12 mouse cellular contexts compared by ENCODE assay signal in genomic region chr1:165585389-165586104, GRCm38 (mm10). TPM values are rescaled to one million over a fixed set of nuclear protein-coding genes. Genes with fewer than 3 reads are reported as not detected.
DNase-seq lines count a peak whose midpoint lies in the region; ATAC-seq and TF ChIP-seq lines count a peak whose summit lies in the region.
"Had no signal": no experiment of that assay in that cellular context is flagged by ENCODE, and none has a peak within 500 bp of the region (broad histone marks: within the 10 kb centered on the region; RNA-seq: fewer than 3 reads in every experiment).

No protein-coding gene starts in this region.

- ATAC-seq in liver, embryonic 11.5 days (replicated peaks; ENCODE audit: low FRiP score), result peak; percentile 26; the same call in 1 of the 2 replicates
- ATAC-seq in neural tube, embryonic 15.5 days (ENCODE audit: low FRiP score), result no peak

- intact Hi-C loops in gastrocnemius, adult 2 months (cut with DNase I), result no loop called here
- intact Hi-C loops in gastrocnemius, postnatal 14 days (cut with DNase I; ENCODE audit: low total_unique reads), result loop anchor here (5.0 kb wide), 1 partner anchor 42 kb away; no protein-coding TSS in a partner anchor

- no peaks in the 10 kb centered on the region for H3K27me3 ChIP-seq in liver, embryonic 11.5 days (replicated peaks; ENCODE audit: control insufficient read depth, insufficient read depth, low read length)
- no peaks in the 10 kb centered on the region for H3K27me3 ChIP-seq in embryonic facial prominence, embryonic 10.5 days (replicated peaks; ENCODE audit: low read depth, poor library complexity, severe bottlenecking)
- no peaks in the 10 kb centered on the region for H3K27me3 ChIP-seq in neural tube, embryonic 15.5 days (replicated peaks)

- H3K27ac ChIP-seq in gastrocnemius, adult 2 months, result peak overlapping the region; percentile 52
- H3K27ac ChIP-seq in liver, embryonic 11.5 days (ENCODE audit: low read depth, low read length), result no peak overlapping the region
- H3K27ac ChIP-seq in embryonic facial prominence, embryonic 10.5 days (replicated peaks), result 0 out of 2 replicates have a peak overlapping the region, but pooled peaks have one; percentile 30
- no peak overlapping the region for H3K27ac ChIP-seq in neural tube, embryonic 15.5 days (replicated peaks)

- no peak overlapping the region for H3K4me3 ChIP-seq in gastrocnemius, adult 2 months
- no peak overlapping the region for H3K4me3 ChIP-seq in liver, embryonic 11.5 days (ENCODE audit: low read depth, low read length)
- H3K4me3 ChIP-seq in embryonic facial prominence, embryonic 10.5 days, result no peak overlapping the region
- no peak overlapping the region for H3K4me3 ChIP-seq in neural tube, embryonic 15.5 days (replicated peaks)
- H3K4me3 ChIP-seq: erythroblast, embryonic 14.5 days; myocyte had no signal

- 61% methylated on average over 14 of the region's 14 CpGs for WGBS in liver, embryonic 11.5 days
- WGBS in embryonic facial prominence, embryonic 10.5 days, result 66% methylated on average over 14 of the region's 14 CpGs
- 70% methylated on average over 14 of the region's 14 CpGs for WGBS in neural tube, embryonic 15.5 days

- no peaks in the 10 kb centered on the region for H3K36me3 ChIP-seq in liver, embryonic 11.5 days (ENCODE audit: control insufficient read depth, insufficient read depth, low read length)
- H3K36me3 ChIP-seq in embryonic facial prominence, embryonic 10.5 days (replicated peaks), result peaks cover 5% of the 10 kb centered on the region
- 0 out of 2 replicates have a peak, but pooled peaks cover 3% of the 10 kb centered on the region for H3K36me3 ChIP-seq in neural tube, embryonic 15.5 days

- no peaks in the 10 kb centered on the region; the same call in 1 of the 2 replicates for H3K4me1 ChIP-seq in liver, embryonic 11.5 days (replicated peaks; ENCODE audit: control insufficient read depth, insufficient read depth, low read length)
- H3K4me1 ChIP-seq in embryonic facial prominence, embryonic 10.5 days, result peaks cover 36% of the 10 kb centered on the region
- H3K4me1 ChIP-seq in neural tube, embryonic 15.5 days, result peaks cover 8% of the 10 kb centered on the region

- TF ChIP-seq CTCF in gastrocnemius, adult 2 months (IDR thresholded peaks at IDR 0.05), result no peak

- no peak overlapping the region for H3K4me2 ChIP-seq in liver, embryonic 11.5 days
- H3K4me2 ChIP-seq in neural tube, embryonic 15.5 days, result no peak overlapping the region

- H3K9me3 ChIP-seq in liver, embryonic 11.5 days (ENCODE audit: control insufficient read depth, low read length), result no peaks in the 10 kb centered on the region
- no peaks in the 10 kb centered on the region for H3K9me3 ChIP-seq in embryonic facial prominence, embryonic 10.5 days
- H3K9me3 ChIP-seq in neural tube, embryonic 15.5 days (replicated peaks), result no peaks in the 10 kb centered on the region

- no peak overlapping the region for H3K9ac ChIP-seq in liver, embryonic 11.5 days (ENCODE audit: low read depth, low read length)
- H3K9ac ChIP-seq in neural tube, embryonic 15.5 days (replicated peaks), result no peak overlapping the region

- DNase-seq in gastrocnemius, adult 2 months, result no peak
- DNase-seq in gastrocnemius, postnatal 14 days, result no peak
- no peak for DNase-seq in liver, embryonic 11.5 days (ENCODE audit: low spot score)
- no peak for DNase-seq in liver
- peak; percentile 16 for DNase-seq in embryonic facial prominence, embryonic 10.5 days (ENCODE audit: low spot score)
- peak; percentile 20 to 50 for DNase-seq in kidney, postnatal 4 days
- no peak for DNase-seq in left cerebral cortex, adult 11 months (ENCODE audit: low spot score)
- DNase-seq: cerebellum, adult 11 months; thymus, adult 18-20 months had no signal

RNA-seq across cellular contexts. Expression of gene Mpzl1, which starts 48.8 kb away (rescaled TPM):
- 1 to 10 TPM; 7.0 to 8.7 TPM for total RNA-seq in gastrocnemius, adult 2 months (2021)
- 10 to 100 TPM; 23.8 to 25.6 TPM for total RNA-seq in gastrocnemius, postnatal 14 days (2021)
- 85.7 and 89.5 TPM in 2 replicates for polyA plus RNA-seq in liver, embryonic 11.5 days (2014; fragmentation: Nextera tagmentation; extraction: Ambion mirVana)
- polyA plus RNA-seq in embryonic facial prominence, embryonic 10.5 days (2016; fragmentation: Nextera tagmentation; extraction: Ambion mirVana), result 138 and 139 TPM in 2 replicates
- 159 and 163 TPM in 2 replicates for polyA plus RNA-seq in neural tube, embryonic 15.5 days (2015; fragmentation: Nextera tagmentation; extraction: Ambion mirVana)

Comparison
In these comparisons a context has a peak if more than half of its experiments do, and no peak if none do; other contexts are left out.
1. DNase-seq: peak in embryonic facial prominence, embryonic 10.5 days (single experiment) and kidney, postnatal 4 days (2 of 2); none in gastrocnemius, adult 2 months (single experiment), gastrocnemius, postnatal 14 days (single experiment), liver, embryonic 11.5 days (single experiment), liver (single experiment) and left cerebral cortex, adult 11 months (single experiment).
2. H3K27ac ChIP-seq: peak in gastrocnemius, adult 2 months (single experiment) and embryonic facial prominence, embryonic 10.5 days (single experiment); none in liver, embryonic 11.5 days (single experiment) and neural tube, embryonic 15.5 days (single experiment).